Mouse (Mus musculus) midbrain, embryonic 16.5 days (tissue): ENCODE results near the gene Kcnt2. TPM values are rescaled to one million over a fixed set of nuclear protein-coding genes. Genes with fewer than 3 reads are reported as not detected.

ENCODE experiments used
- ATAC-seq: fragments of 200-750 bp; cut with Nextera tagmentation; 2 replicates; pipeline ENCODE4 v1.8.0; 2017; ENCODE audit warnings: moderate TSS enrichment
- H3K27ac ChIP-seq: fragments of 300-500 bp; sonication (generic); 2 replicates; pipeline ENCODE4 v1.5.1; 2014; ENCODE audit warnings: mild to moderate bottlenecking, low read length, mixed read lengths
- H3K27me3 ChIP-seq: fragments of 300-500 bp; sonication (generic); 2 replicates; pipeline ENCODE4 v1.6.1; 2014; ENCODE audit warnings: low read depth, low read length, mixed read lengths; ENCODE audit not compliant: control insufficient read depth, insufficient read depth
- H3K36me3 ChIP-seq: fragments of 300-500 bp; sonication (generic); 2 replicates; pipeline ENCODE4 v1.6.1; 2014; ENCODE audit warnings: mild to moderate bottlenecking, low read length, moderate library complexity, mixed read lengths; ENCODE audit not compliant: control insufficient read depth, insufficient read depth
- H3K4me1 ChIP-seq: fragments of 300-500 bp; sonication (generic); 2 replicates; pipeline ENCODE4 v1.6.1; 2014; ENCODE audit warnings: mild to moderate bottlenecking, low read length, mixed read lengths; ENCODE audit not compliant: control insufficient read depth, insufficient read depth
- H3K4me2 ChIP-seq: fragments of 300-500 bp; sonication (generic); 2 replicates; pipeline ENCODE4 v1.6.1; 2014; ENCODE audit warnings: mild to moderate bottlenecking, low read length, mixed read lengths
- H3K4me3 ChIP-seq: fragments of 300-500 bp; sonication (generic); 2 replicates; pipeline ENCODE4 v1.5.1; 2014; ENCODE audit warnings: low read depth, mild to moderate bottlenecking, low read length, moderate library complexity, mixed read lengths
- H3K9ac ChIP-seq: fragments of 300-500 bp; sonication (generic); 2 replicates; pipeline ENCODE4 v1.6.1; 2014; ENCODE audit warnings: low read depth, low read length, mixed read lengths
- H3K9me3 ChIP-seq: fragments of 300-500 bp; sonication (generic); replicated peaks from 2 replicates; pipeline ENCODE4 v1.6.1; 2014; ENCODE audit warnings: mild to moderate bottlenecking, low read length, mixed read lengths; ENCODE audit not compliant: control insufficient read depth, poor library complexity, severe bottlenecking
- WGBS: fragments of 180-500 bp; shearing (Covaris S2); extraction: QIAGEN DNeasy Blood & Tissue Kit; methylation state at CpG from one replicate; pipeline ENCODE4 v1.1.7; 2014; 5-methylcytosine and 5-hydroxymethylcytosine counted together
- polyA plus RNA-seq: library from polyadenylated mRNA; unstranded; fragments of >200 nt; fragmentation: Nextera tagmentation; extraction: Ambion mirVana; gene quantifications from 2 replicates; pipeline ENCODE4 v1.2.1, GENCODE M21; 2015

Kcnt2 gene
- polyA plus RNA-seq, 1 experiment from 2014 or later, result 3.8 TPM

DNA sequence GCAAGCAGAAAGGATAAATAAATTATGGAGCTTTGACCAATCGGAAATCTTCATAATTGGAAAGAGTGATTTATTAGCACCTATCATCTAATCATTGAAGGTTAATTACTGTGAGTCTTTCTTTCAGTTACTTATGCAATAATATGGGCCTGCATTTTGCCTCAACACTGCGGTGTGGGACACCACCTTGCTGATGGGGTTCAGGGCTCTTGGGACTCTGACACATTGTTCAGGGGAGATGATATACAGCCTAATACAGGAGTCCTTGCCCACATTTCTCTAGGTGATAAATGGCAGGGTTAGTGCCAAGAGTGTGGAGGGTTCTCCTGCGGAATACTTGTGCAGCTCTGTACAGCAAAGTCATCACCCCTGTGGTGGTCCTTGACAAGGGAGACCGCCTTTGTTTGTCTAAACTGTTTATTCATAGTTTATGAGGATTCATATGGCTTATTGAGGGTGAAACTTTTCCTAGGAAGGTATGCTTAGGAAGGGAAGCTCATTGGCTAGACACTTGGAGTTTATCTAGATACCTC is 362.9 kb downstream of the Kcnt2 start:
- no peaks in the 10 kb centered on the region for H3K4me1 ChIP-seq
- H3K4me3 ChIP-seq, result no peak overlapping the region
- H3K36me3 ChIP-seq, result no peaks in the 10 kb centered on the region
- no peaks in the 10 kb centered on the region for H3K9me3 ChIP-seq
- no peak overlapping the region for H3K27ac ChIP-seq
- no peak overlapping the region for H3K4me2 ChIP-seq
- no peaks in the 10 kb centered on the region for H3K27me3 ChIP-seq
- WGBS, result 94% methylated on average over 4 of the region's 4 CpGs
- ATAC-seq, result no peak
- H3K9ac ChIP-seq, result no peak overlapping the region

DNA sequence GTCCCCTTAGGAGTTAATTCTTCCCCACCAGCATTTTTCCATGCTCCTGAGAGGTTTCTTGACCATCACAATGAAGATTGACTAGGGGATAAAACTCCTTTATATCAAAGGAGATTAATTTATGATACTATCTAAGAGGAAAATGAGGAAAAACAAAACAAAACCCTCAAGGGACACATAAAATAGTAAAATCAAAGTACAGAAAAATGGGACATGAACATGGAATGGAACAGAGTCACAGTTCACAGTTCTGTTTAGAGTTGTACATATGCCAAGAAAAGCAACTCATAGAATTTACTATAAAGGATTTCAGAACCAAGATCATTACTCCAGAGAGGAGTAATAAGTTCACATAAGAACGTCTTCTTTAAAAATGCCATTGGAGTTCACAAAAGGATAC is 367.1 kb downstream of the Kcnt2 start:
- H3K9ac ChIP-seq, result no peak overlapping the region
- 82% methylated on average over 1 of the region's 1 CpGs for WGBS

DNA sequence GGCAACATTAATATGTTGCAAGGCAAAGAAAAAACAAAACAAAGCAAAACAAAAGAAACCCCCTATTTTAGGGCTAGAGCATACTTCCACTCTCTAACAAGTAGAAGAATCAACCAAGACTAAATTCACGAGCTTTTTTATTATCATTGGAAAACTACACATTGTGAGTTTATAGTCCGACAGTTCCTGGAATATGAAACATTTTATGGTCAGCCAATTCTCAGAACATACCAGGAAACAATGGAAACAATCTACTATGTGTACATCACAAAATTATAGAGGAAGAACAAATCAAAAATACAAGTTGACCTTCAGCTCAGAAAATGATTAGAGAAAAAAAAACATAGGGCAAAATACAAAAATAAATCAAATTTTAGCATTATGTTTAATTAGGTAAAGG is 368.9 kb downstream of the Kcnt2 start:
- H3K27me3 ChIP-seq, result no peaks in the 10 kb centered on the region
- no peak overlapping the region for H3K27ac ChIP-seq
- no peak overlapping the region for H3K9ac ChIP-seq
- H3K4me2 ChIP-seq, result no peak overlapping the region
- ATAC-seq, result no peak
- no peaks in the 10 kb centered on the region for H3K9me3 ChIP-seq
- H3K4me3 ChIP-seq, result no peak overlapping the region
- H3K36me3 ChIP-seq, result no peaks in the 10 kb centered on the region
- H3K4me1 ChIP-seq, result no peaks in the 10 kb centered on the region
- 80% methylated on average over 2 of the region's 2 CpGs for WGBS

More for the DNA sequence above, 367.1 kb downstream of the Kcnt2 start:
- Histone ChIP-seq H3K27ac (no peak overlapping the region), H3K9me3 (no peaks in the 10 kb centered on the region), H3K27me3 (no peaks in the 10 kb centered on the region), H3K4me2 (no peak overlapping the region), H3K36me3 (no peaks in the 10 kb centered on the region), H3K4me1 (no peaks in the 10 kb centered on the region), H3K4me3 (no peak overlapping the region)
- ATAC-seq, result no peak

DNA sequence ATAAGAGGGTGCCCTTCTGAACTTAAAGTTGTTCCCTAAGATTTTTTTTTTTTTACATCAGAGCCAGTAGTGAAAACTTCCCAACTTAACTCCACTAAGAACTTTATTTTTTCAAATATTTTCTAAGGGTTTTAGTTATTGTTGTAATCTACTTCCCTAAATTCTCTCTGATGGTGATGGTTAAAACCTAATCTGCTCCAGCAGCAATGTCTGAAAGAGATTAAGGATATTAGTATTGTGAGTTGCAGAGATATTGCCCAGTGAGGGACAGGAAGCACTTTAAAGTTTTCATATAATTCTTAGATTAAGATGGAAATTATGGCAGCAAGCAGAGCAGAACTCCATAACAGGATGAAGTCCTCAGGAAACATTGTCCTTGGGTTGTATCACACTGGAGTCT is 372.2 kb downstream of the Kcnt2 start:
- Histone ChIP-seq H3K4me3 (no peak overlapping the region), H3K9ac (no peak overlapping the region), H3K4me2 (no peak overlapping the region), H3K4me1 (no peaks in the 10 kb centered on the region), H3K9me3 (no peaks in the 10 kb centered on the region), H3K27ac (no peak overlapping the region), H3K27me3 (no peaks in the 10 kb centered on the region), H3K36me3 (no peaks in the 10 kb centered on the region)
- no peak for ATAC-seq

DNA sequence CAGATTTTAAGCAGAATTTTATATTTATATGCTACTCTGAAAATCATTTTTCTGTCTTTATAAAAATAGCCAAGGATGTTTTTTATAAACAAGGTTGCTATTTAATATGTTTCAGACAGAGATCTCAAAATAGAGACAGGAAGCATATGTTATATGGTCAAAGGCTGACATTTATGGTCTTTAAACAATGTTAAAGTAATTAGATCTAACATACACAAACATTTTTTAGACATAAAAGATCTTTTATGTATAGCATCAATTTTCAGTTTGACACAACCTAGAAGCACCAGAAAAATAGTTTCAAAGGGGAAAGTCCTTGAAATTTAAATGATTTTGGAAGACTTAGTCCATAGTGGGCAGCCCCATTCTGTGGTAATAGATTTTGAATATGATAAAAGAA is 379.0 kb downstream of the Kcnt2 start:
- Histone ChIP-seq H3K27me3 (no peaks in the 10 kb centered on the region), H3K27ac (no peak overlapping the region), H3K9ac (no peak overlapping the region), H3K4me2 (no peak overlapping the region), H3K4me3 (no peak overlapping the region), H3K36me3 (no peaks in the 10 kb centered on the region), H3K4me1 (no peaks in the 10 kb centered on the region), H3K9me3 (no peaks in the 10 kb centered on the region)
- ATAC-seq, result no peak

DNA sequence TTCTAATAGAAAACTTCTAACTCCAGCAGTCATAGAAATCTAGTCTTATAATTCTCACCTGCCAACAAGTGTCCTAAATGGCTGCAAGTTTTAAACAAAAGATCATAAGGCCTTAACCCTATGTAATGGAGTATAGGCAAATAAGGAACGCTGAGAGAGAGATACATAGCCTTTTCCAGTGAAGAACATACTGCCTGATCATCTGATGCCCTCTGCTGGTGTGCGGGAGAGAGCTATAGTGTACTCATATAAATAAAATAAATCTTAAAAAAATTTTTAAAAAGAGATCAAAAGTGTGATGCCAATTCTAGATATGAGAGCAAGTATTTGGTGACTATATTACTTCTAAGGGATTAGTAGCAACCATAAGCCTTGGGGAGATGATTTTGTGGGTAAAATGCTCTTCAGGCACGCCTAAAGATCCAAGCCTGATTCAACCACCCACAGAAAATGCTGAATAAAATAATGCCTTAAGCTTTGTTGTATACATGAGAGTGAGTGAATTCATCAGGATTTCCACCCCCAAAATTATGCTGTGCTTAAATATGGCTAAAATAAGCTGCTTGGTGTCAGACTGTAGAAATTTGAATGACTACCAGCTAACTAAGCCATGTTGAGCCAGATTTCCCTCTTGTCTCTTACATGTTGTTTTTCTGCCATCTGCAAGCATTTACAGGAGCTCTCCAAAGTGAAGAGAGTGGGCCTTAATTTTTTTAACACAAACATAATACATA is 413.8 kb downstream of the Kcnt2 start:
- Histone ChIP-seq H3K4me1 (no peaks in the 10 kb centered on the region), H3K27me3 (no peaks in the 10 kb centered on the region), H3K9me3 (no peaks in the 10 kb centered on the region), H3K36me3 (no peaks in the 10 kb centered on the region), H3K4me2 (no peak overlapping the region), H3K27ac (no peak overlapping the region), H3K4me3 (no peak overlapping the region), H3K9ac (no peak overlapping the region)
- 53% methylated on average over 3 of the region's 3 CpGs for WGBS
- no peak for ATAC-seq

DNA sequence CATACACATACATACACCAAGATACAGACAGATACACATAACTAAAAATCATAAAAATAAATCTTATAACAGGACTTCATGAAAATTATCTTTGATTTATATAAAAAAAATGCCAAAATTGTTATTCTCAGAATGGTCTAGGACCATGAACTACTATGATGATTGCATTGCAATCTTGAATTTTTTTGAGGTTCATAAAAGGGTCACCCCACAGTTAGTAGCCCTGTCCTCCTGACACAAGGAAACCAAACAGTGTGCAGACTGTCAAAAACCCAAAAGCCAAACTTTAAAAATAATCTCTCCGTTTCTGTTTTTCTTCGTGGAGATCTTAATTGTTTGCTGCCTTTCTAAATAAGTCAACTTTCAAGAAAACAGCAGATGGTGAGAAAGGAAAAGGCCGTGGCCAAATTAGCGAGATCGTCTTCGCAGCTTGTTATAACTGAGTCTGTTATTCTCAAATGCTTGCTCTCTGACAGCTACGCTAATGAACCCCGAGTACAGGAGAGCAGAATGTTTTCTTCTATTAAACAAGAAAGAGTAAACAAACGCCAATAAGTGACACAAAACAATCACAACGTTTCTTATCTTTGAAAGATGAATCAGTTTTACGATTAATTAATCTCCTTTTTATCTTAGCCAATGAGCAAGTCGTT is 414.9 kb downstream of the Kcnt2 start:
- Histone ChIP-seq H3K27ac (no peak overlapping the region), H3K9ac (no peak overlapping the region)
- peak; percentile 60; the same call in 1 of the 2 replicates for ATAC-seq

DNA sequence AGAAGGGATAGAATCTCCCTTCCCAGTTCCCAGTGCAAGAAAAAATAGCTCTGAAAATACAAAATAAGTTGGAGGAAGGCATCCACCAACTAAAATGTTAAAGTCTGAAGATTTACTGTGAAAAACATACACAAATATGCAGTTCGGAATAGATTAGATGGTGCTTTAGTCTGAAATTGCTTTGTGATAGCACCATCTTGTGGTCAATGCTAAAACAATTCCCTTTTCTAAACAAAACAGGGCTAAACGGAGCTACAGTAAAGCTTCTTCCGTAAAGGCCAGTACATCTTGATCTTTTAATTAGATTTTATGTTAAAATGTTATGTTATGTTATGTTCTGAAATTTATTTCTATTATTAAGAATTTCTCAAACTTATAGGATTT is 415.4 kb downstream of the Kcnt2 start:
- peak overlapping the region; percentile 14 for H3K4me3 ChIP-seq
- H3K27ac ChIP-seq, result no peak overlapping the region
- H3K9me3 ChIP-seq, result no peaks in the 10 kb centered on the region
- H3K9ac ChIP-seq, result no peak overlapping the region
- WGBS, result 19% methylated on average over 3 of the region's 3 CpGs
- ATAC-seq, result peak; percentile 90
- H3K4me1 ChIP-seq, result no peaks in the 10 kb centered on the region
- no peaks in the 10 kb centered on the region for H3K27me3 ChIP-seq
- peak overlapping the region; percentile 41 for H3K4me2 ChIP-seq
- H3K36me3 ChIP-seq, result no peaks in the 10 kb centered on the region

More for the DNA sequence above, 414.9 kb downstream of the Kcnt2 start:
- Histone ChIP-seq H3K27me3 (no peaks in the 10 kb centered on the region), H3K9me3 (no peaks in the 10 kb centered on the region), H3K4me3 (peak overlapping the region; percentile 14), H3K36me3 (no peaks in the 10 kb centered on the region), H3K4me1 (no peaks in the 10 kb centered on the region), H3K4me2 (peak overlapping the region; percentile 41)
- WGBS, result 43% methylated on average over 12 of the region's 12 CpGs
